Mouse (Mus musculus) erythroblast, embryonic 14.5 days (primary cell): ENCODE data around the gene Tdo2.

ENCODE experiments used
- GATA1 ChIP-seq: IDR thresholded peaks from 2 replicates; pipeline ENCODE4 v1.6.1; 2012; ENCODE audit warnings: low read length, inconsistent platforms, mixed read lengths
- TAL1 ChIP-seq: IDR thresholded peaks from 3 replicates; pipeline ENCODE4 v1.6.1; 2012; ENCODE audit warnings: low read length, inconsistent platforms, mixed read lengths

- no peak for TF ChIP-seq TAL1
- TF ChIP-seq GATA1, result no peak
Observed at GRCm38 (mm10) chr3:81951785-81952184, 24.2 kb downstream of the Tdo2 start.
